8 mouse cellular contexts compared by ENCODE assay signal in genomic region chr6:39573791-39574554, GRCm38 (mm10). TPM values are rescaled to one million over a fixed set of nuclear protein-coding genes. Genes with fewer than 3 reads are reported as not detected.
DNase-seq lines count a peak whose midpoint lies in the region; ATAC-seq lines count a peak whose summit lies in the region.

TSS of gene Adck2 (plus strand) at chr6:39573873.

- under 1% methylated on average over 49 of the region's 49 CpGs for WGBS in hindbrain, embryonic 11.5 days

- H3K27me3 ChIP-seq in hindbrain, embryonic 11.5 days (ENCODE audit: control insufficient read depth, insufficient read depth, low read length), result no peaks in the 10 kb centered on the region

- peak; percentile 90 for DNase-seq in Muller cell, postnatal 12 days (ENCODE audit: inconsistent ontology term)
- DNase-seq in cerebellum, adult 9-11 months, result peak; percentile 86
- peak; percentile 38 to 70 for DNase-seq in frontal cortex, postnatal 10 days (ENCODE audit: low spot score in 2 of 2)
- DNase-seq in hindbrain, embryonic 11.5 days (ENCODE audit: low spot score), result peak; percentile 85
- peak; percentile 65 to 80 for DNase-seq in layer of hippocampus, postnatal 10 days (ENCODE audit: low spot score in 2 of 2)
- DNase-seq in lung, postnatal 10 days, result peak; percentile 86
- peak; percentile 79 for DNase-seq in ovary, postnatal 36 days (ENCODE audit: low spot score)
- peak; percentile 86 for DNase-seq in thymus, postnatal 14 days

- H3K9me3 ChIP-seq in hindbrain, embryonic 11.5 days (ENCODE audit: control insufficient read depth, low read length), result no peaks in the 10 kb centered on the region

- no peaks in the 10 kb centered on the region for H3K36me3 ChIP-seq in hindbrain, embryonic 11.5 days (ENCODE audit: control insufficient read depth, insufficient read depth, low read length)

- peak; percentile 97 for ATAC-seq in hindbrain, embryonic 11.5 days (ENCODE audit: low FRiP score)

- peak within 1 kb of the TSS; percentile 92 for H3K27ac ChIP-seq in hindbrain, embryonic 11.5 days (ENCODE audit: low read depth, low read length)

- peak within 1 kb of the TSS; percentile 75 for H3K4me2 ChIP-seq in hindbrain, embryonic 11.5 days (replicated peaks; ENCODE audit: low read depth, low read length)

- peak within 1 kb of the TSS; percentile 66 for H3K9ac ChIP-seq in hindbrain, embryonic 11.5 days (ENCODE audit: low read depth, low read length)

- H3K4me3 ChIP-seq in hindbrain, embryonic 11.5 days (ENCODE audit: low read depth, low read length), result peak within 1 kb of the TSS; percentile 58

- peaks cover 2% of the 10 kb centered on the region; the same call in 1 of the 2 replicates for H3K4me1 ChIP-seq in hindbrain, embryonic 11.5 days (replicated peaks; ENCODE audit: control insufficient read depth, insufficient read depth, low read length)

RNA-seq across cellular contexts. Expression of gene Adck2, which starts in this region (rescaled TPM):
- polyA plus RNA-seq in hindbrain, embryonic 11.5 days (2014; fragmentation: Nextera tagmentation; extraction: Ambion mirVana), result 23.9 and 29.3 TPM in 2 replicates
- total RNA-seq in layer of hippocampus, postnatal 10 days (2021), result 10 to 100 TPM; 26.4 to 28.1 TPM

Comparison
In these comparisons a context has a peak if more than half of its experiments do, and no peak if none do; other contexts are left out.
1. Peak in every context shown above with its lines: DNase-seq, ATAC-seq, H3K4me3 ChIP-seq and H3K27ac ChIP-seq.